Mouse (Mus musculus): Measurements from ENCODE around the gene Ppfibp1. TPM values are rescaled to one million over a fixed set of nuclear protein-coding genes. Genes with fewer than 3 reads are reported as not detected.

The Ppfibp1 gene
- total and polyA plus RNA-seq, 3 experiments = 1.1 to 8.6 (median 3.3) TPM

GRCm38 (mm10) chr6:146907795-146908190 lies 19.5 kb downstream of the Ppfibp1 start:
- ATAC-seq (ENCODE audit: extremely low read depth, insufficient number of reproducible peaks, low FRiP score, poor library complexity, severe bottlenecking) (no peak), DNase-seq (ENCODE audit: low spot score) (no peak)
- no peaks in the 10 kb centered on the region; the same call in 1 of the 2 replicates for H3K27me3 ChIP-seq (ENCODE audit: insufficient read depth, low read length)
- no peaks in the 10 kb centered on the region for H3K36me3 ChIP-seq (replicated peaks)
- H3K4me1 ChIP-seq (ENCODE audit: insufficient read depth, low read depth, low read length) = no peaks in the 10 kb centered on the region
- no peak overlapping the region for H3K4me3 ChIP-seq (ENCODE audit: low read depth, low read length)
- no peaks in the 10 kb centered on the region for H3K9me3 ChIP-seq (replicated peaks)
- TF ChIP-seq GATA1 (IDR thresholded peaks at IDR 0.05; ENCODE audit: borderline replicate concordance, low read length) (no peak), CTCF (IDR thresholded peaks at IDR 0.05; ENCODE audit: low read depth, low read length) (no peak), TAL1 (conservative IDR thresholded peaks at IDR 0.05; ENCODE audit: low read depth, low read length) (no peak), GATA2 (IDR thresholded peaks at IDR 0.05; ENCODE audit: borderline replicate concordance, low read depth, low read length) (no peak), POLR2AphosphoS5 (IDR thresholded peaks at IDR 0.05; ENCODE audit: insufficient replicate concordance, low read depth, low read length) (no peak)

- Histone ChIP-seq H3K36me3 (replicated peaks) (no peaks in the 10 kb centered on the region), H3K4me1 (ENCODE audit: insufficient read depth, low read depth, low read length) (no peaks in the 10 kb centered on the region), H3K9me3 (replicated peaks) (no peaks in the 10 kb centered on the region), H3K4me3 (ENCODE audit: low read depth, low read length) (no peak overlapping the region), H3K27me3 (ENCODE audit: insufficient read depth, low read length) (no peaks in the 10 kb centered on the region; the same call in 1 of the 2 replicates)
- DNase-seq (ENCODE audit: low spot score) = no peak
- TF ChIP-seq TAL1 (conservative IDR thresholded peaks at IDR 0.05; ENCODE audit: low read depth, low read length) (no peak), CTCF (IDR thresholded peaks at IDR 0.05; ENCODE audit: low read depth, low read length) (no peak), GATA2 (IDR thresholded peaks at IDR 0.05; ENCODE audit: borderline replicate concordance, low read depth, low read length) (no peak), POLR2AphosphoS5 (IDR thresholded peaks at IDR 0.05; ENCODE audit: insufficient replicate concordance, low read depth, low read length) (no peak), GATA1 (IDR thresholded peaks at IDR 0.05; ENCODE audit: borderline replicate concordance, low read length) (no peak)
- no peak for ATAC-seq (ENCODE audit: extremely low read depth, insufficient number of reproducible peaks, low FRiP score, poor library complexity, severe bottlenecking)
Measured at GRCm38 (mm10) chr6:146908801-146909200, 20.5 kb downstream of the Ppfibp1 start.

- Histone ChIP-seq H3K4me3 (ENCODE audit: low read depth, low read length) (no peak overlapping the region), H3K9me3 (replicated peaks) (no peaks in the 10 kb centered on the region), H3K36me3 (replicated peaks) (no peaks in the 10 kb centered on the region), H3K4me1 (ENCODE audit: insufficient read depth, low read depth, low read length) (no peaks in the 10 kb centered on the region), H3K27me3 (ENCODE audit: insufficient read depth, low read length) (no peaks in the 10 kb centered on the region; the same call in 1 of the 2 replicates)
- ATAC-seq (ENCODE audit: extremely low read depth, insufficient number of reproducible peaks, low FRiP score, poor library complexity, severe bottlenecking) = no peak
- TF ChIP-seq GATA1 (IDR thresholded peaks at IDR 0.05; ENCODE audit: borderline replicate concordance, low read length) (no peak), GATA2 (IDR thresholded peaks at IDR 0.05; ENCODE audit: borderline replicate concordance, low read depth, low read length) (no peak), TAL1 (conservative IDR thresholded peaks at IDR 0.05; ENCODE audit: low read depth, low read length) (no peak), CTCF (IDR thresholded peaks at IDR 0.05; ENCODE audit: low read depth, low read length) (no peak), POLR2AphosphoS5 (IDR thresholded peaks at IDR 0.05; ENCODE audit: insufficient replicate concordance, low read depth, low read length) (no peak)
- no peak for DNase-seq (ENCODE audit: low spot score)
Measured at GRCm38 (mm10) chr6:146909725-146910489, 21.6 kb downstream of the Ppfibp1 start.

- Histone ChIP-seq H3K9me3 (replicated peaks) (no peaks in the 10 kb centered on the region), H3K4me1 (ENCODE audit: insufficient read depth, low read depth, low read length) (no peaks in the 10 kb centered on the region), H3K27me3 (ENCODE audit: insufficient read depth, low read length) (no peaks in the 10 kb centered on the region; the same call in 1 of the 2 replicates), H3K4me3 (ENCODE audit: low read depth, low read length) (no peak overlapping the region), H3K36me3 (replicated peaks) (no peaks in the 10 kb centered on the region)
- DNase-seq (ENCODE audit: low spot score) (no peak), ATAC-seq (ENCODE audit: extremely low read depth, insufficient number of reproducible peaks, low FRiP score, poor library complexity, severe bottlenecking) (no peak)
- no peak for TF ChIP-seq CTCF (IDR thresholded peaks at IDR 0.05; ENCODE audit: low read depth, low read length)
- no peak for TF ChIP-seq TAL1 (conservative IDR thresholded peaks at IDR 0.05; ENCODE audit: low read depth, low read length)
- TF ChIP-seq GATA2 (IDR thresholded peaks at IDR 0.05; ENCODE audit: borderline replicate concordance, low read depth, low read length) = no peak
- TF ChIP-seq POLR2AphosphoS5 (IDR thresholded peaks at IDR 0.05; ENCODE audit: insufficient replicate concordance, low read depth, low read length) = no peak
- no peak for TF ChIP-seq GATA1 (IDR thresholded peaks at IDR 0.05; ENCODE audit: borderline replicate concordance, low read length)
Measured at GRCm38 (mm10) chr6:146910801-146911200, 22.5 kb downstream of the Ppfibp1 start.

GRCm38 (mm10) chr6:146912835-146913488 lies 24.7 kb downstream of the Ppfibp1 start:
- Histone ChIP-seq H3K9me3 (replicated peaks) (no peaks in the 10 kb centered on the region), H3K27me3 (ENCODE audit: insufficient read depth, low read length) (no peaks in the 10 kb centered on the region; the same call in 1 of the 2 replicates), H3K4me3 (ENCODE audit: low read depth, low read length) (no peak overlapping the region), H3K4me1 (ENCODE audit: insufficient read depth, low read depth, low read length) (no peaks in the 10 kb centered on the region), H3K36me3 (replicated peaks) (no peaks in the 10 kb centered on the region)
- ATAC-seq (ENCODE audit: extremely low read depth, insufficient number of reproducible peaks, low FRiP score, poor library complexity, severe bottlenecking) = no peak
- DNase-seq (ENCODE audit: low spot score) = no peak
- TF ChIP-seq POLR2AphosphoS5 (IDR thresholded peaks at IDR 0.05; ENCODE audit: insufficient replicate concordance, low read depth, low read length) = no peak
- no peak for TF ChIP-seq TAL1 (conservative IDR thresholded peaks at IDR 0.05; ENCODE audit: low read depth, low read length)
- no peak for TF ChIP-seq CTCF (IDR thresholded peaks at IDR 0.05; ENCODE audit: low read depth, low read length)
- TF ChIP-seq GATA2 (IDR thresholded peaks at IDR 0.05; ENCODE audit: borderline replicate concordance, low read depth, low read length) = no peak
- no peak for TF ChIP-seq GATA1 (IDR thresholded peaks at IDR 0.05; ENCODE audit: borderline replicate concordance, low read length)

Data from G1E (cell line).